ENCODE assay signal across 13 mouse cellular contexts in the genomic region with DNA sequence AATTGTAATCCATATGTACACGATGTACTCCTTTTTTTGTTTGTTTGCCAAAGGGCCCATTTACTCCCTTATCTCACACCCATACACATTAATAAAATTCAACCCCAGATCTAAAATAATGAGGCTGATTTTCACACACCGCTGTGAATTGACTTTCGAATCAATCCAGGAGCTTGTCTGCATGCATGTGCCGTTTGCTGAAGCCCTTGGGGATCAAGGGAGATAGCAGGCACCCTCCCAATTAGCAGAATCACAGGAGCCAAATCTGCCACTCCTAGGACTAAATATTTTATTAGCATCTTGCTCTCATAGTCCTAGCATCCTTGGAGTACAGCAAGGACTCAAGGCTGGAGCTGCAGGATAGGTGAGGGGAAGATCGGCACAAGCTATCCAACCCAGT.
"Had no signal": no experiment of that assay in that cellular context is flagged by ENCODE, and none has a peak within 500 bp of the region (broad histone marks: within the 10 kb centered on the region; RNA-seq: fewer than 3 reads in every experiment).

No protein-coding gene starts in this region.

- DNase-seq: kidney, adult 18-20 months; kidney, postnatal 14 days; left cerebral cortex, postnatal 4 days; lung, adult 2 months; right cerebral cortex, adult 18-20 months; right cerebral cortex, postnatal 25 days; thymus, postnatal 36 days had no signal

- H3K4me2 ChIP-seq: kidney, embryonic 15.5 days; limb, embryonic 13.5 days; midbrain, embryonic 11.5 days; neural tube, embryonic 15.5 days had no signal

- H3K9me3 ChIP-seq: kidney, embryonic 15.5 days; limb, embryonic 13.5 days; neural tube, embryonic 15.5 days had no signal

- H3K27ac ChIP-seq: kidney, embryonic 15.5 days; limb, embryonic 13.5 days; liver, embryonic 14.5 days; neural tube, embryonic 15.5 days had no signal

- H3K9ac ChIP-seq: kidney, embryonic 15.5 days; limb, embryonic 13.5 days; liver, embryonic 14.5 days; neural tube, embryonic 15.5 days had no signal

- H3K4me3 ChIP-seq: kidney, embryonic 15.5 days; limb, embryonic 13.5 days; myocyte; neural tube, embryonic 15.5 days had no signal

- H3K36me3 ChIP-seq: kidney, embryonic 15.5 days; limb, embryonic 13.5 days; neural tube, embryonic 15.5 days had no signal

- H3K27me3 ChIP-seq: kidney, embryonic 15.5 days; limb, embryonic 13.5 days; neural tube, embryonic 15.5 days had no signal
